Mouse (Mus musculus): ENCODE data around the gene Mark1. TPM values are rescaled to one million over a fixed set of nuclear protein-coding genes. Genes with fewer than 3 reads are reported as not detected.

The Mark1 gene
- polyA plus RNA-seq, 1 experiment from 2014 or later, result 2.2 TPM

GRCm38 (mm10) chr1:184861551-184861950 lies 137.8 kb downstream of the Mark1 start:
- Histone ChIP-seq H3K9me3 (ENCODE audit: control insufficient read depth, low read length) (no peaks in the 10 kb centered on the region), H3K36me3 (ENCODE audit: control insufficient read depth, insufficient read depth, low read length) (no peaks in the 10 kb centered on the region), H3K4me2 (ENCODE audit: low read length) (no peak overlapping the region), H3K9ac (ENCODE audit: low read length) (no peak overlapping the region), H3K27ac (replicated peaks in 1 of 2; ENCODE audit: control insufficient read depth in 1 of 2, insufficient read depth in 1 of 2, low read depth in 2 of 2, low read length in 2 of 2) (no peak overlapping the region), H3K27me3 (ENCODE audit: control insufficient read depth, insufficient read depth, low read length) (no peaks in the 10 kb centered on the region), H3K4me1 (ENCODE audit: control insufficient read depth in 2 of 2, insufficient read depth in 2 of 2, low read length in 2 of 2) (peaks cover 0 to 2% of the 10 kb centered on the region in 2 experiments; a peak in 2 of 4 replicates), H3K4me3 (ENCODE audit: control insufficient read depth in 1 of 2, insufficient read depth in 1 of 2, low read depth in 1 of 2, low read length in 2 of 2) (no peak overlapping the region)
- 49% methylated on average over 2 of the region's 2 CpGs for WGBS
- ATAC-seq (ENCODE audit: insufficient number of reproducible peaks, insufficient read depth, low FRiP score, low read depth), result no peak

DNA sequence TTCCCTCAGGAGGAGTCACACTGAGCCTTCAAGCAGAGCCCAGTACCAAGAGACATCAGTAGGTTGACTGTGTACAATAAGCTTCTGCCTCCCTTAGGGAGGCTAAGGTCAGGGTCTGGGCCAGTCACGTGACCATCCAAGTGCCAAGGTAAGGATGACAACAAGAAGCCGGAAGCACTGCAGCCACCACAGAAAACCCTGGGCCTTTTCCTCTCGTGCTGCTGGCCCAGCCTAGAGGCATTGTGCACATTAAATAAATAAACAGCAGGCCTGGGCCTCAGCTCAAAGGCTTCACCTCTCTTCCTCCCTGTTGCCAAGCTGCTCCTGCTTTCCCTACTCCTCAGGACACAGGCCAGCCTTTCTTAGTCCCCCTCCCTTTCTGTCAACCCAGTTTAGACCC lies 139.1 kb downstream of the Mark1 start:
- Histone ChIP-seq H3K36me3 (ENCODE audit: control insufficient read depth, insufficient read depth, low read length) (no peaks in the 10 kb centered on the region), H3K4me1 (ENCODE audit: control insufficient read depth in 2 of 2, insufficient read depth in 2 of 2, low read length in 2 of 2) (peaks cover 0 to 2% of the 10 kb centered on the region in 2 experiments; a peak in 2 of 4 replicates), H3K27ac (replicated peaks in 1 of 2; ENCODE audit: control insufficient read depth in 1 of 2, insufficient read depth in 1 of 2, low read depth in 2 of 2, low read length in 2 of 2) (peak overlapping the region in 1 of 2 experiments; percentile 28; a peak in 1 of 4 replicates), H3K9ac (ENCODE audit: low read length) (no peak overlapping the region), H3K4me2 (ENCODE audit: low read length) (no peak overlapping the region), H3K4me3 (ENCODE audit: control insufficient read depth in 1 of 2, insufficient read depth in 1 of 2, low read depth in 1 of 2, low read length in 2 of 2) (no peak overlapping the region), H3K9me3 (ENCODE audit: control insufficient read depth, low read length) (no peaks in the 10 kb centered on the region), H3K27me3 (ENCODE audit: control insufficient read depth, insufficient read depth, low read length) (no peaks in the 10 kb centered on the region)
- 36% methylated on average over 3 of the region's 3 CpGs for WGBS
- peak; percentile 32 for ATAC-seq (ENCODE audit: insufficient number of reproducible peaks, insufficient read depth, low FRiP score, low read depth)

DNA sequence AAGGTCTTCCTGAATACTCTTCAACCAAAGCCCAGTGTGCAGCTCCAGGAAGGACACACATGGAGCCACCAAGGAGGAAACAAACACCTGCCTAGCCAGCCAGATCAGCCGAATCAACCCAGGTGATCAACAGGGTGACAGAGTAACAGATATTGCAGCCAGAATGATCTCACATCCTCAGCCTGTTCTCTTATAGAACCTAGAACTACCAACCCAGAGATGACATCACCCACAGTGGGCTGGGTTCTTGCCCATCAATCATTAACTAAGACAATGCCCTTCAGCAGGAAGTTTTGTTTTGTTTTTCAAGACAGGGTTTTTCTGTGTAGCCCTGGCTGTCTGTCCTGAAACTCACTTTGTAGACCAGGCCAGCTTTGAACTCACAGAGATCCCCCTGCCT lies 141.1 kb downstream of the Mark1 start:
- H3K9ac ChIP-seq (ENCODE audit: low read length), result no peak overlapping the region
- no peaks in the 10 kb centered on the region for H3K27me3 ChIP-seq (ENCODE audit: control insufficient read depth, insufficient read depth, low read length)
- WGBS, result 92% methylated on average over 1 of the region's 1 CpGs
- no peak overlapping the region for H3K4me2 ChIP-seq (ENCODE audit: low read length)
- peaks cover 0 to 3% of the 10 kb centered on the region in 2 experiments; a peak in 3 of 4 replicates for H3K4me1 ChIP-seq (ENCODE audit: control insufficient read depth in 2 of 2, insufficient read depth in 2 of 2, low read length in 2 of 2)
- H3K4me3 ChIP-seq (ENCODE audit: control insufficient read depth in 1 of 2, insufficient read depth in 1 of 2, low read depth in 1 of 2, low read length in 2 of 2), result no peak overlapping the region
- no peak for ATAC-seq (ENCODE audit: insufficient number of reproducible peaks, insufficient read depth, low FRiP score, low read depth)
- H3K9me3 ChIP-seq (ENCODE audit: control insufficient read depth, low read length), result no peaks in the 10 kb centered on the region
- H3K27ac ChIP-seq (replicated peaks in 1 of 2; ENCODE audit: control insufficient read depth in 1 of 2, insufficient read depth in 1 of 2, low read depth in 2 of 2, low read length in 2 of 2), result no peak overlapping the region
- H3K36me3 ChIP-seq (ENCODE audit: control insufficient read depth, insufficient read depth, low read length), result no peaks in the 10 kb centered on the region

DNA sequence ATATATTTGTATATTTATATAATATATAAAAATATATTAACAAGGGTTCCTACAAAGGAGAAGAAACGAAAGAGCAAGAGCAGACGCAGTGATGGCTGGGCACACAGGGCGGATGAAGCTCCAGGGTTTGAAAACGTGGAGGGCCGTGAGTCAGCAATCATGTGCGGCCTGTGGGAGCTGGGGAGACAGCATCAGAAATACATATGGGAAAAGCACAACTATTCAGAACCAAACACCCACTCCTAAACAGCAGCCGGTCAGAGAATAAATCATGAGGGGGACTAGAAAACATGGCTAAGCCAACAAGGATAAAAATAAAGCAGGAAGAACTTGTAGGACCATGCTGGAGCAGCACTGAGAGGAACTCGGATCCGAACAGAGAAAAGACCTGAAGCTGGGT lies 142.2 kb downstream of the Mark1 start:
- Histone ChIP-seq H3K36me3 (ENCODE audit: control insufficient read depth, insufficient read depth, low read length) (no peaks in the 10 kb centered on the region), H3K4me3 (ENCODE audit: control insufficient read depth in 1 of 2, insufficient read depth in 1 of 2, low read depth in 1 of 2, low read length in 2 of 2) (no peak overlapping the region), H3K27me3 (ENCODE audit: control insufficient read depth, insufficient read depth, low read length) (no peaks in the 10 kb centered on the region), H3K4me1 (ENCODE audit: control insufficient read depth in 2 of 2, insufficient read depth in 2 of 2, low read length in 2 of 2) (peaks cover 5 to 6% of the 10 kb centered on the region in 2 experiments), H3K9me3 (ENCODE audit: control insufficient read depth, low read length) (no peaks in the 10 kb centered on the region), H3K4me2 (ENCODE audit: low read length) (no peak overlapping the region), H3K27ac (replicated peaks in 1 of 2; ENCODE audit: control insufficient read depth in 1 of 2, insufficient read depth in 1 of 2, low read depth in 2 of 2, low read length in 2 of 2) (no peak overlapping the region), H3K9ac (ENCODE audit: low read length) (no peak overlapping the region)
- WGBS, result 80% methylated on average over 9 of the region's 9 CpGs
- ATAC-seq (ENCODE audit: insufficient number of reproducible peaks, insufficient read depth, low FRiP score, low read depth), result no peak

- 60% methylated on average over 3 of the region's 3 CpGs for WGBS
These were observed 145.4 kb downstream of the Mark1 start for GRCm38 (mm10) chr1:184853922-184854321.

GRCm38 (mm10) chr1:184853339-184853738 lies 146.0 kb downstream of the Mark1 start:
- H3K9me3 ChIP-seq (ENCODE audit: control insufficient read depth, low read length), result no peaks in the 10 kb centered on the region
- peak overlapping the region; percentile 58 for H3K9ac ChIP-seq (ENCODE audit: low read length)
- H3K27ac ChIP-seq (replicated peaks in 1 of 2; ENCODE audit: control insufficient read depth in 1 of 2, insufficient read depth in 1 of 2, low read depth in 2 of 2, low read length in 2 of 2), result peak overlapping the region; percentile 78 to 80
- peak; percentile 55; the same call in 1 of the 2 replicates for ATAC-seq (ENCODE audit: insufficient number of reproducible peaks, insufficient read depth, low FRiP score, low read depth)
- H3K4me3 ChIP-seq (ENCODE audit: control insufficient read depth in 1 of 2, insufficient read depth in 1 of 2, low read depth in 1 of 2, low read length in 2 of 2), result peak overlapping the region; percentile 25 to 27
- 28% methylated on average over 5 of the region's 5 CpGs for WGBS
- no peaks in the 10 kb centered on the region for H3K36me3 ChIP-seq (ENCODE audit: control insufficient read depth, insufficient read depth, low read length)
- H3K4me1 ChIP-seq (ENCODE audit: control insufficient read depth in 2 of 2, insufficient read depth in 2 of 2, low read length in 2 of 2), result peaks cover 8 to 11% of the 10 kb centered on the region in 2 experiments
- H3K27me3 ChIP-seq (ENCODE audit: control insufficient read depth, insufficient read depth, low read length), result no peaks in the 10 kb centered on the region
- H3K4me2 ChIP-seq (ENCODE audit: low read length), result peak overlapping the region; percentile 61

More at GRCm38 (mm10) chr1:184853922-184854321, 145.4 kb downstream of the Mark1 start:
- Histone ChIP-seq H3K4me3 (ENCODE audit: control insufficient read depth in 1 of 2, insufficient read depth in 1 of 2, low read depth in 1 of 2, low read length in 2 of 2) (no peak overlapping the region), H3K4me1 (ENCODE audit: control insufficient read depth in 2 of 2, insufficient read depth in 2 of 2, low read length in 2 of 2) (peaks cover 8 to 11% of the 10 kb centered on the region in 2 experiments), H3K27me3 (ENCODE audit: control insufficient read depth, insufficient read depth, low read length) (no peaks in the 10 kb centered on the region), H3K36me3 (ENCODE audit: control insufficient read depth, insufficient read depth, low read length) (no peaks in the 10 kb centered on the region), H3K4me2 (ENCODE audit: low read length) (peak overlapping the region; percentile 61; the same call in 1 of the 2 replicates), H3K9me3 (ENCODE audit: control insufficient read depth, low read length) (no peaks in the 10 kb centered on the region), H3K27ac (replicated peaks in 1 of 2; ENCODE audit: control insufficient read depth in 1 of 2, insufficient read depth in 1 of 2, low read depth in 2 of 2, low read length in 2 of 2) (peak overlapping the region; percentile 78 to 80), H3K9ac (ENCODE audit: low read length) (no peak overlapping the region)
- peak; percentile 48 for ATAC-seq (ENCODE audit: insufficient number of reproducible peaks, insufficient read depth, low FRiP score, low read depth)

- Histone ChIP-seq H3K4me1 (ENCODE audit: control insufficient read depth in 2 of 2, insufficient read depth in 2 of 2, low read length in 2 of 2) (peaks cover 8 to 11% of the 10 kb centered on the region in 2 experiments), H3K4me2 (ENCODE audit: low read length) (peak overlapping the region; percentile 55), H3K36me3 (ENCODE audit: control insufficient read depth, insufficient read depth, low read length) (no peaks in the 10 kb centered on the region), H3K9me3 (ENCODE audit: control insufficient read depth, low read length) (no peaks in the 10 kb centered on the region), H3K9ac (ENCODE audit: low read length) (peak overlapping the region; percentile 41; the same call in 1 of the 2 replicates), H3K27ac (replicated peaks in 1 of 2; ENCODE audit: control insufficient read depth in 1 of 2, insufficient read depth in 1 of 2, low read depth in 2 of 2, low read length in 2 of 2) (peak overlapping the region; percentile 46 to 72), H3K4me3 (ENCODE audit: control insufficient read depth in 1 of 2, insufficient read depth in 1 of 2, low read depth in 1 of 2, low read length in 2 of 2) (peak overlapping the region; percentile 10 to 12; a peak in 1 of 4 replicates), H3K27me3 (ENCODE audit: control insufficient read depth, insufficient read depth, low read length) (no peaks in the 10 kb centered on the region)
- 14% methylated on average over 31 of the region's 31 CpGs for WGBS
- peak; percentile 82 for ATAC-seq (ENCODE audit: insufficient number of reproducible peaks, insufficient read depth, low FRiP score, low read depth)
These were observed 147.4 kb downstream of the Mark1 start for GRCm38 (mm10) chr1:184851741-184852618.
